Mouse (Mus musculus): ENCODE data around the gene Sorcs2. TPM values are rescaled to one million over a fixed set of nuclear protein-coding genes. Genes with fewer than 3 reads are reported as not detected.

Sorcs2 gene
- total RNA-seq, 2 experiments from 2014 or later: 35.8 to 38.1 TPM

DNA sequence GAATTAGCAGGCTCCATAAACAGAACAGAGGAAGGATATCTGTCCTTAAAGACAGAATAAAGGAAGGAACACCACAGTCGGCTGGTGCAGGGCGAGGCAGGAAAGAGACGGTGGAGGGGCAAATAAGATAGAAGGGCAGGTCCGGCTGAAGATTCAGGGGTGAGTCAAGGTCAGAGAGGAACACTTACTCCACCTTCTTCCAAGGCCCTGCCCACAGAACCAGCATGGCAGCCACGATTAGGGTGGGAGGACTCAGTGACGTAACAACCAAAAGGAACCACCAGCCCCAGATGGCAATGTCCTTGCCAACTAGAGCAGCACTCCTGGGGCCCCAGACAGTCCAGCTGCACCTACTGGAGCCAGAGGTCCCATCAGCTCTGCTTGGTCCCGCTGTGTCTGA lies 36.2 kb downstream of the Sorcs2 start:
- DNase-seq (ENCODE audit: low spot score in 2 of 2): no peak

DNA sequence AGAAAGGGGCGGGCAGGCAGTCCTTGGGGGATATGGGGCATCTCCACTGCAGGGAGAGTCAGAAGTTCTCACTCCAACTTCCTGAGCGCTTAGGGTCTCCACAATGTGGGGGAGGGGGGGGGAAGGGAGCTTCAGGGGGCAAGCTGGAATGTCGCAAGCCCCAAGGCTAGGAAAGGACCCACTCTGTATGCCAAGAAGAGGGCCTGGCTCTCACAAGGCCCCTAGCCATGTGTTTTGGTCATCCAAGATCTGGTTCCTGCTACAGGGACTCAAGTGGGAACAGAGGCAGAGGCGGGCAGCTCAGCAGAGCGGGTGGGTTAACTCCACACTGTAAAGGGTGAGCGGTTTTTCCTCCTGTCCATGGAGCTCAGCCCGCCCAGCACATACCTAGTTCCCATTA lies 37.6 kb downstream of the Sorcs2 start:
- no peak for DNase-seq (ENCODE audit: low spot score in 2 of 2)

GRCm38 (mm10) chr5:36359535-36360243 lies 38.2 kb downstream of the Sorcs2 start:
- no peak for DNase-seq (ENCODE audit: low spot score in 2 of 2)

DNA sequence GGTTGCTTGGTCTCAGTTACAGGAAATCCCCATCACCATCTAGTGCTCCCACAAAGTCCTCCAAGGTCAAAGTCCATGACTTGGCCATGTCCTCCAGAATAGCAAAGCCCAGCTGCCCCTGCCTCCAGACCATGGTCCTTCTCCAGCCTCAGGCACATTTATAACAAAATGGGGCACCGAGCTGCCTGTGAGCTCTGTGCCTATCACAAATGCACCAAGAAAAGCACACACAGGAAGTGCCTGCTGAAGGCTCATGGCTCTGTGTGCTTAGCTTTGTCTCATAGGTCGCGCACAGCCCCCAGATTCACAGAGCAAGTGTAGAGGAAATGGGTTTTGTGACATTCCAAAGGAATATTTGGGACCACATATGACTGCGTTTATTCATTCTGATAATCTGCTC lies 39.8 kb downstream of the Sorcs2 start:
- no peak for DNase-seq (ENCODE audit: low spot score in 2 of 2)

DNA sequence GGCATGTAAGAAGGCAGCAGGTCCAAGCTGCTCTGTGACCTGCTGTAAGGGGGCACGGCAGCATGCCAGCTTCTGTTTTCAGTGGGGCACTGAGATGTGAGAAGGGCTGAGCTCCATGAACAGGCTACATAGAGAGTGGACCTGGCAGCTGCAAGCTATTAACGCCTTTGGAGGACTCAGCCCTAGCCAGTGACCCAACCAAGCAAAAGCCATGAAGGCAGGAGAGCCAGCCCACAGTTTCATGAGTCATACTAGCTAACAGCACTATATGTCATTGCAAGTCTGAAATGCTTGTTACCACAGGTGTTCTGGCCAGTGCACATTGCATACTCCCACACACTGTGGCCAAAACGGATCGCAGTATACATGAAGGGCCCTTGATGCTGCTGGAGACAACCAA lies 41.3 kb downstream of the Sorcs2 start:
- DNase-seq (ENCODE audit: low spot score in 2 of 2): peak in 1 of 2 experiments; percentile 43

DNA sequence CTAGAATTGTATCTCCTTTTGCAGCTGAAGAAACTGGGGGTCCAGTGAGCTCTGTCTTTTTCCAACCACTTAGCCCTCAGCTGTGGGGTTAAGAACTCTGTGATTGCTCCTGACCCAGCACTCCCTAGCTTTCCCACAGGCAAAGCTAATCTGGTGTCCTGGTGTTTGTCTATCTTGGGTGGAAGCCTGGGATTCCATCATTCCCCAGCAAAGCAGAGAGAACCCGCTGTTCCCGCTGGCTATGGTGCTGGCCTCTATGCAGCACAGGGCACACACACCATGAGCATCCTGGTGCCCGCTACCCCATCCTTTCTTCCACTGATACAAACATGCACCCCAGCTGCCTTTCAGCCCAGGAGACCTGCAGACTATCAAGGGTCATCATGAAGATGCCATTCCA lies 42.3 kb downstream of the Sorcs2 start:
- no peak for DNase-seq (ENCODE audit: low spot score in 2 of 2)

DNA sequence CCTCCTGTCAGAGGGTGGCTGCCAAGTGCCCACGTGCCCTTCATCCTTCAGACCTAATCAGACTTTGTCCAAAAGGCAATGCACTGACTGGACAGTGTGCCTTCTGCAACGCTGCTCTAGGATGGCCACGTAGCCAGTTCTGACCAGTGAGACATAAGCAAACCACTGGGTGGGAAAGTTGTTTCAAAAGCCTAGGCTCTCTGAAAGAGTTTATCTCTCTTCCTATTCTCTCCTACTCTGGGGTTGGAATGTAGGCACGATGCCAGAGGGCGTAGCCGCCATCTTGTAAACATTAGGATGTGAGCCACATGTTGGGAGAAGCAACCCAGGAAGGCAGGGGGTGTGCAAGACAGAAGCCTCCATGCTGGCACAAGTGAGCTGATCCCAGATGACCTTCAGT lies 44.3 kb downstream of the Sorcs2 start:
- no peak for DNase-seq (ENCODE audit: low spot score in 2 of 2)

- no peak for DNase-seq (ENCODE audit: low spot score in 2 of 2)
Observed at GRCm38 (mm10) chr5:36353194-36353593, 44.7 kb downstream of the Sorcs2 start.

DNA sequence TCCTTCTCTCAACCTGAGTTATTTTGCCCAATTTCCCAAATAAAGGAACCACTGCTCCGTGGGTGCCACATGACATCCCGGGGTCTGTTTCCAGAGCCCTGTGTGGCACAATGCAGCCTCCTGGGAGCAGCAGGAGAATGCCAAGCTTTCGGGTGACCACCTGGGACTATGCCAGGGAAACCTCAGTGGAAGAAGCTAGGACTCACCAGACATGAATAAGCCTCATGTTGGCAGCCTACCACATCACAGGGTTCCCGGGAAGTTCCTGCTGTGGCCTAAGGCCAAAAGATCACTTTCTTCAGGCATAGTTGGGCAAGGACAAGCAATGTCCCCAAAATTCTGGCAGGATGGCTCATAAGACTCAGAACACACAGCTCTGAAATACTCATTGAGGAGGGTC lies 51.2 kb downstream of the Sorcs2 start:
- DNase-seq (ENCODE audit: low spot score in 2 of 2): no peak

GRCm38 (mm10) chr5:36339283-36339682 lies 58.7 kb downstream of the Sorcs2 start:
- DNase-seq (ENCODE audit: low spot score in 2 of 2): no peak

DNA sequence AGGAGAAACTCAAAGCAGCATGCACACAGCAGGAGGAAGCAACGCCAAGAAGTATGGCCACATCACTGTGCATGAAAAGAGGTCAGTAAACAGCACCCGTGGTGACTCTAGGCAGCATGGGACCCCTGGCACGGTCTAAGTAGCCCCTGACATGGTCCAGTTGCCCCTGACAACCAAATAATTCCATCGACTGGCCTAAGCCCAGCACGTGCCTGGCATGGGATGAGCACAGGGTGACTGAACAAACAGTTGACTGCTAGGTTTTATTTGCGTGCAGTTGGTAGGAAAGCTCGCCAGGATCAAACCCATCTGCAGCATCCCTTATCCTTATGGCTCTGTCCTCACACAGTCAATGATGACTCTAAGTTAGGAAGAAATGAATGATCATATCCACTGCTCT lies 61.7 kb downstream of the Sorcs2 start:
- DNase-seq (ENCODE audit: low spot score in 2 of 2): no peak

GRCm38 (mm10) chr5:36335661-36336060 lies 62.3 kb downstream of the Sorcs2 start:
- no peak for DNase-seq (ENCODE audit: low spot score in 2 of 2)

- DNase-seq (ENCODE audit: low spot score in 2 of 2): no peak
Observed at GRCm38 (mm10) chr5:36334227-36334626, 63.7 kb downstream of the Sorcs2 start.

DNA sequence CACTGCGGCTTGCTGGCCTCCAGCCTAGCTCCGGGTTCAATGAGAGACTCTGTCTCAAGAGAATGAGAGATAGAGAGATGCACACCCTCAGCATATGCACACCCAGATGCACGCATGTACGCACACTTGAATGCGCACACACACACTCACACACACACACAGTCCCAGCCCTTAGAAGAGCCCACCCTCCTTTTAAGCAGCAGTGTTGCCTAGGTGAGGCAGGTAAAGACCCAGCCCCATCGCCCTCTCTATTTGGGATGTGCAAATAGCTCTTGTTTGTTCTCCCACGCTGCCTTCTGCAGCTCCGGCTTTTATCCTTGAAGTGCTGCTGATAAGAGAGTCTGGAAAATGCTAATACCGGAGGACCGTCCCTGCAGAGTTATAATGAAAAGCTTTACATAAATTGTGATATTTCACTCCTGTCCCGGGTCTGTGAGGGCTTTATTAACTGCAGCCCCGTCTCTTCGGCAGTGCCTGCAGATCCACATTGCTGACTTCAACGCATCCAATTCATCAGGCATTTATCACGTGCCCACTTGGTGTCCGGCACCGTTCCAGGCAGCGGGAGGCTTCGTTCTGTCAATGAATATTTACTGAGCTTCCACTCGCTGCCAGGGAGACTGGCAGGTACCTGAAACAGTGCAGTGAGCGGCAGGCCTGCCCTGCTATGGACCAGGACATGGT lies 67.3 kb downstream of the Sorcs2 start:
- no peak for DNase-seq (ENCODE audit: low spot score in 2 of 2)

DNA sequence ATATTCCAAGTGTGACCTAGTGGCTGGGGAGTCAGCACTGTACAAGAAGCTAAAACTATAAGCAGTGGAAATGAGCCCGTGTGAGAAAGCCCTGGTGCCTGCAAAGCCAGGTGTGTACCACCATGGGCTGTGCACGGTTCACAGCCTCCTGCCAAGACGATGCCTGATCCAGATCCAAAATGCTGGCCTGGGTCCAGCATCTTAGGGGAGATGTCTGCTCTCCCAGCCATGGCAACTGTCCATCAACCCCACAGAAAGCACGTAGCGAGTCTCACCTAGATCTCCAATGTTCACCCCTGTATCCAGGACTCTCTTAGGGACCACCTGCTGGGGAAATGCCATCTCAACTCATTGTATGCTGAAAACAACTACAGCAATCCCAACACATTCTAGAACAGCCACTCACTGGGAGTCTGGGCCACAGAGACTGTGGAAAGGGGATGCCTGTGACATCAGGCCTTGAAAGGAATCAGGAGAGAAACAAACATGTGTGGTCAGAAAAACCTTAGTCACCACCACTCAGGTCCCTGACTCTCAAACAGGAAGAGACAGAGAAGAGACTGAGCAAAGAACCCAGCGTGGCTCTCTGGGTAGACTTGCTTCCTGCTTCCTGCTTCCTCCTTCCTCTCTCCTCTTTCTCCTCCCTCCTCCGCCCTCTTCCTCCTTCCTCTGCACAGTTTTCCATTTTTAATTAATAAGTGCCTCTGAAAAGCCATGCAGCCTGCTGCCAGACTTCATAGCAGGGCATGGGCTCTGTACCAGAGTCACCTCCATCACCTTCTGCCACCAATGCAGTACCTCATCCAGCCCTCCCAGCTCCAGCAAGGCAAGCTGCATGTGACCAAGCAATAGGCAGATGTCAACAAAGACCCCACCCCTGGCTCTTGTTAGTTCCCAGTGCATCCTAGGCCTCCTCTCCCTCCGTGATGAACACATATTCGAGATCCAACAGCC lies 71.6 kb downstream of the Sorcs2 start:
- DNase-seq (ENCODE audit: low spot score in 2 of 2): no peak

DNA sequence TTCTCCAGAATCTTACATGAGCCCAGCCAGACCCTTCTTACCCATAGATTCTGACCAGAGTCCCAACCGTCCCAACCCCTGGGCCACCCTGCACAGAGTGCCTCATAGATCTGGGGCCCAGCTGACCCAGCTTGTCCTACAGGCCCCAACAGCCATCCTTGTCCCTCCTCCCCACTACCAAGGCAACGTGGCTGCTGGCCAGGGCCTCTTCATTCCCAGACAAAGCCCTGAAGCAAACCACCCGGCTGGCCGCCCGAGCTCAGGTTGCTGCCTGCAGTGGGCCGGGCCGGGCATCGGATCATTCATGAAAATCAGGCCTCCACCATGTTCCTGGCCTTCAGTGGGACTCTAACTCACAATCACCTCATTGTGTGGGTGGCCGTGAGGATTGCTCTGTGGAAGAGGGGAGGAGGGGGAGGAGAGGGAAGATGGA lies 73.8 kb downstream of the Sorcs2 start:
- DNase-seq (ENCODE audit: low spot score in 2 of 2): peak; percentile 38 to 61

GRCm38 (mm10) chr5:36323526-36323925 lies 74.4 kb downstream of the Sorcs2 start:
- peak; percentile 77 to 85 for DNase-seq (ENCODE audit: low spot score in 2 of 2)

GRCm38 (mm10) chr5:36321581-36321980 lies 76.4 kb downstream of the Sorcs2 start:
- no peak for DNase-seq (ENCODE audit: low spot score in 2 of 2)

- DNase-seq (ENCODE audit: low spot score in 2 of 2): no peak
Observed at GRCm38 (mm10) chr5:36320667-36321066, 77.3 kb downstream of the Sorcs2 start.

DNA sequence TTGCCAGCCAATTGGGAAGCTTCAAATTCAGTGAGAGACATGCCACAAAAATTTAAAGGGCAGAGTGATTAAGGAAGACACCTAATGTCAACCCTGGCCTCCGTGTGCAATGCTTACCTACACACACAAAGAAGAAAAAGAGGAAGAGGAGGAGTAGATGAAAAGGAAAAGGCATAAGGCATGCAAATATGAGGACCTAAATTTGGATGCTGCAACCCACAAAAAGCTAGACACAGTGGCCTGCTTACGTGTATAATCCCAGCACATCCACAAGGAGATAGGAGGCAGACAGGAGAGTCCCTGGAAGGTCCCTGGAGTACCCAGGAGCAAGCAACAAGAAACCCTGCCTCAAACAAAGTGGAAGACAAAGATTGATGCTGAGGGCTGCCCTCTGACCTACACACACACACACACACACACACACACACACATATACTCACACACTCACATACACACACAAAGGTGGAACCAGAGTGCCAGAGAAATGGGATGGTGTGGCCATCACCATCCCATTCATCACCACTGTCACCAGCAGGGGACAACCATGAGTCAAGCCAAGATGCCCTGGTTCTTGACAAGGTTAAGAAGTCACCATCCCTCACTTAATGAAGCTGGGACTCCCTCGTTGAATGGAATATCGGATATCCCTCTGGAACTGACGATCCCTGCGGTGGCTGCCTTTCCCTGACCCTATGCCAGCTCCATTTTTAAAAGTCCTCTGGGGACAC lies 80.1 kb downstream of the Sorcs2 start:
- no peak for DNase-seq (ENCODE audit: low spot score in 2 of 2)

DNA sequence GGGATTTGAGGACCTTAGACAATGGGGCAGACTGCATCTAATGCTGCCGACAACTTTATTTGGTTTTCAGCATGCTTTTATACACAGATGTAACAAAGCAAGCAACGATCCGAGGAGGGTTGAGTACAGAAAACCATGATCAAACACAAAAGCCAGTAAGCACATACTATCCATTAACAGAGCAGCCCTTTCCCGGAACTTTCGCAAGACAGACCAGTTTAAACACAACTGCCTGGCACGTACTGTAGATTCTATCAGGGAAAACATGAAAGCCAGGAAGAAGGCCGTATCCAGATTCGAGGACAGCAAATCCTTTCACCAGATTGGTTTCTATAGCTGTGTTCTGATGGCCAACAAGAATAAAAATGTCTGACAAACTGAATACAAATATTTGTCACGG lies 82.8 kb downstream of the Sorcs2 start:
- DNase-seq (ENCODE audit: low spot score in 2 of 2): no peak
